10 mouse cellular contexts compared by ENCODE assay signal in genomic region chr1:59009250-59009649, GRCm38 (mm10). TPM values are rescaled to one million over a fixed set of nuclear protein-coding genes. Genes with fewer than 3 reads are reported as not detected.
DNase-seq lines count a peak whose midpoint lies in the region; ATAC-seq and TF ChIP-seq lines count a peak whose summit lies in the region.
"Had no signal": no experiment of that assay in that cellular context is flagged by ENCODE, and none has a peak within 500 bp of the region (broad histone marks: within the 10 kb centered on the region; RNA-seq: fewer than 3 reads in every experiment).

No protein-coding gene starts in this region.

- H3K4me1 ChIP-seq in heart, adult 2 months (ENCODE audit: control insufficient read depth, insufficient read depth, low read length): no peaks in the 10 kb centered on the region
- no peaks in the 10 kb centered on the region for H3K4me1 ChIP-seq in heart, embryonic 11.5 days (ENCODE audit: control insufficient read depth, insufficient read depth, low read length)
- no peaks in the 10 kb centered on the region for H3K4me1 ChIP-seq in spleen, adult 2 months (ENCODE audit: control insufficient read depth, insufficient read depth, insufficient read length)
- H3K4me1 ChIP-seq: limb, embryonic 15.5 days had no signal

- no peaks in the 10 kb centered on the region for H3K36me3 ChIP-seq in heart, adult 2 months (ENCODE audit: control insufficient read depth, insufficient read depth, low read length)
- H3K36me3 ChIP-seq in heart, embryonic 11.5 days (ENCODE audit: control insufficient read depth, insufficient read depth, low read length): no peaks in the 10 kb centered on the region
- H3K36me3 ChIP-seq in spleen, adult 2 months (ENCODE audit: control insufficient read depth, insufficient read depth, low read length): no peaks in the 10 kb centered on the region
- H3K36me3 ChIP-seq: limb, embryonic 15.5 days had no signal

- no peak for ATAC-seq in heart, embryonic 11.5 days (replicated peaks; ENCODE audit: insufficient number of reproducible peaks, low FRiP score, low TSS enrichment)

- no peak overlapping the region for H3K4me3 ChIP-seq in heart, adult 2 months
- H3K4me3 ChIP-seq in heart, embryonic 11.5 days (ENCODE audit: low read depth, low read length): no peak overlapping the region
- H3K4me3 ChIP-seq in spleen, adult 2 months (ENCODE audit: extremely low read depth, insufficient read depth, insufficient read length): no peak overlapping the region
- H3K4me3 ChIP-seq: limb, embryonic 15.5 days had no signal

- no peak for TF ChIP-seq EP300 in heart, adult 2 months (IDR thresholded peaks at IDR 0.05; ENCODE audit: insufficient read depth, low read depth, low read length)

- TF ChIP-seq POLR2A in heart, adult 2 months (IDR thresholded peaks at IDR 0.05; ENCODE audit: insufficient read depth, low read depth, low read length): no peak
- no peak for TF ChIP-seq POLR2A in spleen, adult 2 months (IDR thresholded peaks at IDR 0.05; ENCODE audit: low read depth, low read length)

- H3K4me2 ChIP-seq in heart, embryonic 11.5 days: no peak overlapping the region
- H3K4me2 ChIP-seq: limb, embryonic 15.5 days had no signal

- WGBS in heart, adult 2 months: 25% methylated on average over 4 of the region's 4 CpGs
- WGBS in heart, embryonic 11.5 days (ENCODE audit: insufficient replicate concordance): 29% methylated on average over 4 of the region's 4 CpGs
- WGBS in spleen, adult 2 months: 39% methylated on average over 4 of the region's 4 CpGs

- H3K9me3 ChIP-seq in heart, embryonic 11.5 days (replicated peaks; ENCODE audit: control insufficient read depth, low read length): no peaks in the 10 kb centered on the region
- H3K9me3 ChIP-seq: limb, embryonic 15.5 days had no signal

- H3K9ac ChIP-seq in heart, adult 2 months (ENCODE audit: low read depth, low read length): no peak overlapping the region
- H3K9ac ChIP-seq in heart, embryonic 11.5 days (ENCODE audit: low read depth, low read length): no peak overlapping the region
- H3K9ac ChIP-seq: limb, embryonic 15.5 days had no signal

- no peaks in the 10 kb centered on the region for H3K79me2 ChIP-seq in heart, adult 2 months (replicated peaks; ENCODE audit: control insufficient read depth, insufficient read depth, low read length)

- peak; percentile 54 for TF ChIP-seq CTCF in heart, adult 2 months (IDR thresholded peaks at IDR 0.05)
- TF ChIP-seq CTCF in spleen, adult 2 months (IDR thresholded peaks at IDR 0.05; ENCODE audit: extremely low read depth, insufficient read depth, insufficient read length, insufficient replicate concordance): peak; percentile 11; the same call in 1 of the 2 replicates

- no peaks in the 10 kb centered on the region for H3K27me3 ChIP-seq in heart, adult 2 months (ENCODE audit: control insufficient read depth, insufficient read depth, low read length)
- no peaks in the 10 kb centered on the region for H3K27me3 ChIP-seq in heart, embryonic 11.5 days (ENCODE audit: control insufficient read depth, insufficient read depth, low read length)
- H3K27me3 ChIP-seq in spleen, adult 2 months (ENCODE audit: control insufficient read depth, insufficient read depth, low read length): no peaks in the 10 kb centered on the region
- H3K27me3 ChIP-seq: limb, embryonic 15.5 days had no signal

- intact Hi-C loops in heart, adult 2 months (cut with DNase I): loop anchor here (5.0 kb wide), 1 partner anchor 228 kb away; the partner anchor contains the start of gene Als2

- H3K27ac ChIP-seq in heart, adult 2 months: no peak overlapping the region
- H3K27ac ChIP-seq in heart, embryonic 11.5 days (ENCODE audit: low read depth, low read length): no peak overlapping the region
- no peak overlapping the region for H3K27ac ChIP-seq in spleen, adult 2 months (ENCODE audit: insufficient read depth, low read length)
- H3K27ac ChIP-seq: limb, embryonic 15.5 days had no signal

- DNase-seq in heart, adult 2 months: no peak
- DNase-seq in spleen, adult 2 months (ENCODE audit: low read depth in 1 of 2, low spot score in 2 of 2): no peak
- DNase-seq in spleen, postnatal 4 days (ENCODE audit: low spot score in 2 of 2): no peak
- peak; percentile 4 for DNase-seq in fat pad, adult 2 months (ENCODE audit: extremely low read depth, low read depth, low spot score)
- DNase-seq in thymus, postnatal 25 days: peak; percentile 7
- no peak for DNase-seq in urinary bladder, adult 2 months (ENCODE audit: low spot score)
- DNase-seq in layer of hippocampus, postnatal 36 days: no peak
- DNase-seq: gastrocnemius, postnatal 10 days had no signal

RNA-seq across cellular contexts. Expression of gene Stradb, which starts 35.9 kb away (rescaled TPM):
- total RNA-seq in heart, adult 2 months (2021): 10 to 100 TPM; 61.3 to 81.4 TPM
- polyA plus RNA-seq in heart, adult 2 months (2012; rRNA removed): 28.5 and 47.3 TPM in 2 replicates
- polyA plus RNA-seq in heart, embryonic 11.5 days (2014; fragmentation: Nextera tagmentation; extraction: Ambion mirVana): 26.9 and 27.5 TPM in 2 replicates
- 8.9 and 10.5 TPM in 2 replicates for polyA plus RNA-seq in spleen, adult 2 months (2012; rRNA removed)
- 11.9 and 12.6 TPM in 2 replicates for polyA plus RNA-seq in urinary bladder, adult 2 months (2012; rRNA removed)
- 10 to 100 TPM; 39.3 to 41.1 TPM for total RNA-seq in layer of hippocampus, postnatal 36 days (2021)

RNA-seq across cellular contexts. Expression of gene Trak2, which starts 36.0 kb away (rescaled TPM):
- 100 to 1,000 TPM; 179 to 232 TPM for total RNA-seq in heart, adult 2 months (2021)
- 71.4 and 94.1 TPM in 2 replicates for polyA plus RNA-seq in heart, adult 2 months (2012; rRNA removed)
- 29.8 and 33.9 TPM in 2 replicates for polyA plus RNA-seq in heart, embryonic 11.5 days (2014; fragmentation: Nextera tagmentation; extraction: Ambion mirVana)
- 47.4 and 51.6 TPM in 2 replicates for polyA plus RNA-seq in spleen, adult 2 months (2012; rRNA removed)
- polyA plus RNA-seq in urinary bladder, adult 2 months (2012; rRNA removed): 14.2 and 19.8 TPM in 2 replicates
- 100 to 1,000 TPM; 167 to 173 TPM for total RNA-seq in layer of hippocampus, postnatal 36 days (2021)

Comparison
In these comparisons a context has a peak if more than half of its experiments do, and no peak if none do; other contexts are left out.
1. DNase-seq: peak in fat pad, adult 2 months (single experiment) and thymus, postnatal 25 days (single experiment); none in heart, adult 2 months (0 of 2), spleen, adult 2 months (0 of 2), spleen, postnatal 4 days (0 of 2), urinary bladder, adult 2 months (single experiment) and layer of hippocampus, postnatal 36 days (0 of 2).